Mouse (Mus musculus) cortical plate, adult 2 months (tissue): ENCODE data around the gene Ikzf3. TPM values are rescaled to one million over a fixed set of nuclear protein-coding genes. Genes with fewer than 3 reads are reported as not detected.

Source experiments
- H3K27ac ChIP-seq: fragments of 200-500 bp; 2 replicates; pipeline ENCODE4 v1.5.1; 2012; ENCODE audit warnings: low read length, control low read depth, inconsistent platforms; ENCODE audit not compliant: insufficient read depth
- H3K4me1 ChIP-seq: fragments of 200-500 bp; 2 replicates; pipeline ENCODE4 v1.6.1; 2011; ENCODE audit warnings: low read length; ENCODE audit not compliant: control insufficient read depth, insufficient read depth
- H3K4me3 ChIP-seq: fragments of 200-500 bp; 2 replicates; pipeline ENCODE4 v1.5.1; 2011; ENCODE audit warnings: mild to moderate bottlenecking, low read length, control low read depth; ENCODE audit not compliant: insufficient read depth
- CTCF ChIP-seq: fragments of 200-500 bp; IDR thresholded peaks from 2 replicates; pipeline ENCODE4 v1.5.1; 2011; ENCODE audit warnings: mild to moderate bottlenecking, control low read depth, low read length; ENCODE audit not compliant: insufficient read depth; ENCODE audit errors: extremely low read depth
- POLR2A ChIP-seq: fragments of 200-500 bp; IDR thresholded peaks from 2 replicates; pipeline ENCODE4 v1.6.1; 2011; ENCODE audit warnings: mild to moderate bottlenecking, low read length, control low read depth; ENCODE audit not compliant: insufficient read depth; ENCODE audit errors: extremely low read depth
- polyA plus RNA-seq: library from polyadenylated mRNA; depleted of rRNA; stranded (reverse); fragments of >200 nt; gene quantifications from 2 replicates; pipeline ENCODE4 v1.2.3, GENCODE M21; 2012

Gene Ikzf3
- polyA plus RNA-seq, 1 experiment: 0.44 TPM

GRCm38 (mm10) chr11:98580301-98581121, 34.7 kb upstream of the Ikzf3 start:
- TF ChIP-seq CTCF: no peak
- no peak for TF ChIP-seq POLR2A
- H3K4me1 ChIP-seq: peaks cover 2% of the 10 kb centered on the region; the same call in 1 of the 2 replicates

GRCm38 (mm10) chr11:98577776-98578175, 31.9 kb upstream of the Ikzf3 start:
- TF ChIP-seq CTCF: no peak
- TF ChIP-seq POLR2A: no peak

More at GRCm38 (mm10) chr11:98580301-98581121, 34.7 kb upstream of the Ikzf3 start:
- no peak overlapping the region for H3K4me3 ChIP-seq
- H3K27ac ChIP-seq: no peak overlapping the region

GRCm38 (mm10) chr11:98569461-98569860, 23.6 kb upstream of the Ikzf3 start:
- Histone ChIP-seq H3K4me1 (no peaks in the 10 kb centered on the region), H3K27ac (no peak overlapping the region), H3K4me3 (no peak overlapping the region)
- TF ChIP-seq CTCF: no peak

More at GRCm38 (mm10) chr11:98577776-98578175, 31.9 kb upstream of the Ikzf3 start:
- Histone ChIP-seq H3K4me1 (no peaks in the 10 kb centered on the region), H3K4me3 (no peak overlapping the region), H3K27ac (no peak overlapping the region)

GRCm38 (mm10) chr11:98568326-98568725, 22.5 kb upstream of the Ikzf3 start:
- TF ChIP-seq CTCF (no peak), POLR2A (no peak)
- Histone ChIP-seq H3K4me3 (no peak overlapping the region), H3K4me1 (no peaks in the 10 kb centered on the region), H3K27ac (no peak overlapping the region)

- Histone ChIP-seq H3K4me1 (no peaks in the 10 kb centered on the region), H3K4me3 (no peak overlapping the region), H3K27ac (no peak overlapping the region)
- TF ChIP-seq CTCF (no peak), POLR2A (no peak)
Measured at GRCm38 (mm10) chr11:98563921-98564414, 18.1 kb upstream of the Ikzf3 start.

GRCm38 (mm10) chr11:98563025-98563424, 17.2 kb upstream of the Ikzf3 start:
- TF ChIP-seq CTCF: no peak
- Histone ChIP-seq H3K27ac (no peak overlapping the region), H3K4me3 (no peak overlapping the region), H3K4me1 (no peaks in the 10 kb centered on the region)

- no peak for TF ChIP-seq CTCF
- no peak for TF ChIP-seq POLR2A
- no peak overlapping the region for H3K27ac ChIP-seq
- no peak overlapping the region for H3K4me3 ChIP-seq
- H3K4me1 ChIP-seq: no peaks in the 10 kb centered on the region
Measured at GRCm38 (mm10) chr11:98560942-98561341, 15.1 kb upstream of the Ikzf3 start.

GRCm38 (mm10) chr11:98555124-98555700, 9.4 kb upstream of the Ikzf3 start:
- Histone ChIP-seq H3K4me1 (no peaks in the 10 kb centered on the region), H3K4me3 (no peak overlapping the region), H3K27ac (no peak overlapping the region)
- no peak for TF ChIP-seq CTCF
- TF ChIP-seq POLR2A: no peak

GRCm38 (mm10) chr11:98553966-98554365, 8.1 kb upstream of the Ikzf3 start:
- H3K4me1 ChIP-seq: no peaks in the 10 kb centered on the region
- TF ChIP-seq CTCF (no peak), POLR2A (no peak)
- H3K4me3 ChIP-seq: no peak overlapping the region
- no peak overlapping the region for H3K27ac ChIP-seq

- H3K4me3 ChIP-seq: peak within 1 kb of the TSS; percentile 73
- peak within 1 kb of the TSS; percentile 94 for H3K27ac ChIP-seq
- no peaks in the 10 kb centered on the region for H3K4me1 ChIP-seq
- no peak for TF ChIP-seq CTCF
- peak; percentile 70 for TF ChIP-seq POLR2A
Measured at GRCm38 (mm10) chr11:98550975-98551828, 5.4 kb upstream of the Ikzf3 start, which contains the start of gene Zpbp2. Gene Zpbp2 (plus strand): TSS chr11:98551097.
